Mouse (Mus musculus) E14TG2a.4 (cell line): ENCODE results near the gene Ptpru.

Source experiments
- CTCF ChIP-seq: conservative IDR thresholded peaks from 2 replicates; pipeline ENCODE4 v1.5.1; 2014; ENCODE audit warnings: low read length
- NANOG ChIP-seq: IDR thresholded peaks from 2 replicates; pipeline ENCODE4 v1.6.1; 2014; ENCODE audit warnings: borderline replicate concordance, low read length, mixed read lengths

DNA sequence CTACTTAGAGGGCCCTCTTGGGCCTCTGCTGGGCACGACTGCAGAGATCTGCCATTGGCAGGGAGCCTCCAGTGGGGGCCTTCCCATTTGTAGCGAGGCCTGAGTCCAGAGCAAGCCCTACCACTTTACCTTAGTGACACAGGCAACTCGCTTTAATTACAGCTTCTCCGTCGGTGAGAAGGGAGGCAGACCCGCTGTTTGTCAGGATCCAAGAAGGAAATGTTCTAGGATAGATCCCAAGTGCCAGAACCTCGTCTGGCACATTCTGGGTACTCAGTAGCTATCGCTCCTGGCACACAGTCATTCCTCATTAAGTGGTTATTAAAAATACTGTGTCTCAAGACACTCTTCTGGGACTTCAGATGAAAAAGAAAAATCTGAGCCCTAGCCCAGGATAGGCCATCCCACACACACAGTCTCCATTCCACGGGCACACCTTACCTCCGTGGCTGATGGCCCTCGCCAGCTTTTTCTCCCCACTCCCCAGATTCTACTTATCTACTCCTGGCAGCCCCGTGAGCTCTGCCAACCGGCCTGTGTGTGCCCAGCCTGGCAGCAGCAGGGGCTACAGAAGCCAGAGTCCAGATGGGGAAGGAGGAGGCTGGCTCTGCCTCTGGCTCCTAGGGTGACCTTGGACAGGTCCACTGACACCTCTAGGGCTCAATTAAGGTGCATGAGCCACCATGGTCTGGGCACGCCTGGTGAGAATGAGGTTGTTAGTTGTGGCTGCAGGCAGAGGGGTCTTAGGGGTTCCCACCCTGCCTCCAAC lies 41.6 kb downstream of the Ptpru start:
- TF ChIP-seq CTCF (no peak), NANOG (no peak)
